Mouse (Mus musculus) c-Kit-negative CD71-positive TER-119-positive erythroid progenitor cells, embryonic 14.5 days (primary cell): Measurements from ENCODE around the gene Vezf1.

Experiments
- DNase-seq: peaks from one replicate; pipeline ENCODE4 v3.0.0-alpha.2; 2013; ENCODE audit warnings: low read depth, low spot score

Gene Vezf1

DNA sequence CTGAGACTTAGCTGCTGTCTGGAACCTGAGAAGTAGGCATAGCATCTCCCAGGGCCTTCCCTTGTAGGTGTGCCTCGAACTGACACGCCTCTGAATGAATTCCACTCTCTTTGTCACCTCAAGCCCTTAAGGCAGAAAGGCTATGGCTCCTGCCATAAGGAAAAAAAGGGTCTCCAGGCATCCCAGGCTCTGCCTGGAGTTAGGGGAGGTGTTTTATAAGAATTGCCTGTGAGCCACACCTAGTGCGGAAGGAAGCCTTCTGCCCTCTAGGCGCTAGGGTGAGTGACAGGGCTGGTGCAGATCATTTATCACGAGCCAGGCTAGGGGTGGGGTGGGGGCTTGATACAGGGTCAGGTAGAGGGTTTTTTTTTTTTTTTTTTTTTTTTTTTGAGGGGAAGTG is 54.9 kb downstream of the Vezf1 start:
- DNase-seq = no peak

DNA sequence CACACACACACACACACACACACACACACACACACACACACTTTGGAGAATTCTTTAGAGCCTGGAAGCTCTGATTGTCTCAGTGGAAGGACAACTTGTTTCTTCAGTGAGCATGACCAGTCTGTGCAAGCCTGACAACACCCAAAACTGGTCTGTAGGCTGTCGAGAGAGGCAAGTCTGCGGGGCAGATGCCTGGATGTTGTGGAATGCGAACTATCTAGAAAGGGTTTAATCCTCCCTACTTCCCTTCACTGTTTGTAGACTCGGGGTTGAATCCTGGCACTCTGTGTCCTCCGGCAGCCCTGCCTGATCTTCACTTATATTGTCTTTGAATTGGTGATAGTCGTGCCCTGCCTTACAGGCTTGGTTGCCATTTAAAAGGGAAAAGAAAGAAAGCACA is 55.7 kb downstream of the Vezf1 start:
- no peak for DNase-seq

DNA sequence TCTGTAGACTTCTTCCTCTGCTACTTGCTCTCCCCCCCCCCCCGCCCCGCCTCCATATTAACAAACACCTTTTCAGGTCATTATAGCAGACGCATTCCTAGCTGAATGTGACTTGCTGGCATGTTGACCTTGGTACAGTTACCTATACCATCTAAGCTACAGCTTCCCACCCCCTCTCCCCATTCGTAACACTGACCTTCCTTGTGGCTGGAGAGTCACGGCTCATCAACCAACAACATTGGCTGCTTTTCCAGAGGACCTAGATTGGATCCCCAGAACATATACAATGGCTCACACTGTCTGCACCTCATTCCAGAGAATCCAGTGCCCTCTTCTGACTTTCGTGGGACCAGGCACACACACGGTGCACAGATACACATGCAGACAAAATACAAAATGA is 57.4 kb downstream of the Vezf1 start:
- no peak for DNase-seq

GRCm38 (mm10) chr11:88126306-88126793 is 58.3 kb downstream of the Vezf1 start:
- DNase-seq = no peak

- no peak for DNase-seq
Measured at GRCm38 (mm10) chr11:88128461-88128860, 60.4 kb downstream of the Vezf1 start.

GRCm38 (mm10) chr11:88129281-88129680 is 61.2 kb downstream of the Vezf1 start:
- DNase-seq = no peak

DNA sequence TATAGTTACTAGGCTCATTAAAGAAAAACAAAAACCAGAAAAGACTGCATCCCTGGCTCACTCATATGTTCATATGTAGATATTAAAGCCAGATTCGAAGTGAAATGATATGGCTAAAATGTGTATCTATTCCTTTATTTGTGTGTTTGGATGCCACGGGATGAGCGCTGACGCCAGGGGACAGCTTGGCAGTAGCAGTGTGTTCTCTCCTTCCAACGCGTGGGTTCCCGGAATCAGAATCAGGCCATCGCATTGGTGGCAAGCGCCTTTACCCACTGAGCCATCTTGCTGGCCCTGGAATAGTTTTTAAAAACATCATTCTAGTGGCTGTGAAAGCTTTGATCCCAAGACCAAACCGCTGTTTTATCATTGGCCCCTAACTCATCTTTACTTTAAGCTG is 61.9 kb downstream of the Vezf1 start:
- DNase-seq = no peak

- DNase-seq = no peak
Measured at GRCm38 (mm10) chr11:88131847-88132246, 63.8 kb downstream of the Vezf1 start.
